Mouse (Mus musculus) embryonic facial prominence, embryonic 13.5 days (tissue): ENCODE results near the gene Tmem123. TPM values are rescaled to one million over a fixed set of nuclear protein-coding genes. Genes with fewer than 3 reads are reported as not detected.
A peak's percentile ranks its signal among the peaks of the same experiment; 100 is the strongest.

Source experiments
- ATAC-seq: fragments of 200-750 bp; cut with Nextera tagmentation; 2 replicates; pipeline ENCODE4 v1.8.0; 2017; ENCODE audit warnings: low read depth; ENCODE audit not compliant: insufficient number of reproducible peaks, insufficient read depth, low FRiP score, low TSS enrichment
- H3K27ac ChIP-seq: fragments of 300-500 bp; sonication (generic); 2 replicates; pipeline ENCODE4 v1.5.1; 2015; ENCODE audit warnings: moderate library complexity, mild to moderate bottlenecking, inconsistent platforms
- H3K27me3 ChIP-seq: fragments of 300-500 bp; sonication (generic); 2 replicates; pipeline ENCODE4 v1.6.1; 2015; ENCODE audit warnings: mild to moderate bottlenecking, inconsistent platforms
- H3K36me3 ChIP-seq: fragments of 300-500 bp; sonication (generic); 2 replicates; pipeline ENCODE4 v1.6.1; 2015; ENCODE audit warnings: mild to moderate bottlenecking, inconsistent platforms
- H3K4me1 ChIP-seq: fragments of 300-500 bp; sonication (generic); 2 replicates; pipeline ENCODE4 v1.6.1; 2015; ENCODE audit warnings: inconsistent platforms
- H3K4me2 ChIP-seq: fragments of 300-500 bp; sonication (generic); 2 replicates; pipeline ENCODE4 v1.6.1; 2015; ENCODE audit warnings: moderate library complexity, mild to moderate bottlenecking, inconsistent platforms
- H3K4me3 ChIP-seq: fragments of 300-500 bp; sonication (generic); 2 replicates; pipeline ENCODE4 v1.5.1; 2015; ENCODE audit warnings: mild to moderate bottlenecking, inconsistent platforms
- H3K9ac ChIP-seq: fragments of 300-500 bp; sonication (generic); 2 replicates; pipeline ENCODE4 v1.6.1; 2015; ENCODE audit warnings: mild to moderate bottlenecking, inconsistent platforms
- H3K9me3 ChIP-seq: fragments of 300-500 bp; sonication (generic); 2 replicates; pipeline ENCODE4 v1.6.1; 2016; ENCODE audit warnings: inconsistent platforms
- WGBS: fragments of 180-500 bp; shearing (Covaris S2); methylation state at CpG from one replicate; pipeline ENCODE4 v1.1.7; 2015; ENCODE audit warnings: mixed read lengths; 5-methylcytosine and 5-hydroxymethylcytosine counted together
- polyA plus RNA-seq: library from polyadenylated mRNA; unstranded; fragments of >200 nt; fragmentation: Nextera tagmentation; extraction: Ambion mirVana; gene quantifications from 2 replicates; pipeline ENCODE4 v1.2.1, GENCODE M21; 2015

Tmem123 gene
- polyA plus RNA-seq, 1 experiment from 2014 or later = 78.1 TPM

- Histone ChIP-seq H3K4me2 (no peak overlapping the region), H3K27ac (no peak overlapping the region), H3K36me3 (peaks cover 39% of the 10 kb centered on the region), H3K9me3 (no peaks in the 10 kb centered on the region), H3K4me1 (peaks cover 12% of the 10 kb centered on the region; the same call in 1 of the 2 replicates), H3K27me3 (no peaks in the 10 kb centered on the region), H3K9ac (no peak overlapping the region), H3K4me3 (no peak overlapping the region)
- WGBS = 93% methylated on average over 11 of the region's 11 CpGs
- ATAC-seq = no peak
Observed at GRCm38 (mm10) chr9:7790580-7791084, 26.8 kb downstream of the Tmem123 start.

DNA sequence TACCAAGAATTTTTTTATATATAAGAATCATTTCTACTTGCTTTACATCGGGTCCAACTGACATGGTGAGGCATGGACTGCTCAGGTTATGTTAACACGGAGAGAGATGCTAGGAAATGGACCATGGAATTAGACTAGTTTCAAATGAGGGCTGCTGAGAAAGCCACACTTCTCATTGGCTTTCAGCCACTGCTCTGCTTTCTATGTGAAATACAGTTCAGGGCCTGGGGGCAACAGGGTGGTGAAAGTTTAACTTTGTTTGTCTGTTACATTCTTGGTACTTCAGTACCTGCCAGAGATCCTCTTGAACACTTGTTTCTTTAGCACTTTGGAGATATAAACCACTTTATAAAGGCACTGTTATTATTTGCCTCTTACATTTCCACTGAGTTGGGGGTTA is 29.7 kb downstream of the Tmem123 start:
- Histone ChIP-seq H3K9ac (no peak overlapping the region), H3K4me2 (no peak overlapping the region), H3K4me3 (no peak overlapping the region), H3K36me3 (peaks cover 36% of the 10 kb centered on the region), H3K27ac (no peak overlapping the region), H3K4me1 (0 out of 2 replicates have a peak, but pooled peaks cover 3% of the 10 kb centered on the region), H3K27me3 (no peaks in the 10 kb centered on the region), H3K9me3 (no peaks in the 10 kb centered on the region)
- no peak for ATAC-seq
- 81% methylated on average over 2 of the region's 2 CpGs for WGBS

- no peaks in the 10 kb centered on the region for H3K27me3 ChIP-seq
- H3K4me1 ChIP-seq = no peaks in the 10 kb centered on the region
- H3K9me3 ChIP-seq = no peaks in the 10 kb centered on the region
- H3K27ac ChIP-seq = no peak overlapping the region
- H3K36me3 ChIP-seq = peaks cover 29% of the 10 kb centered on the region
- H3K4me2 ChIP-seq = no peak overlapping the region
- ATAC-seq = no peak
- H3K4me3 ChIP-seq = no peak overlapping the region
- no peak overlapping the region for H3K9ac ChIP-seq
Observed at GRCm38 (mm10) chr9:7795581-7795980, 31.7 kb downstream of the Tmem123 start.

DNA sequence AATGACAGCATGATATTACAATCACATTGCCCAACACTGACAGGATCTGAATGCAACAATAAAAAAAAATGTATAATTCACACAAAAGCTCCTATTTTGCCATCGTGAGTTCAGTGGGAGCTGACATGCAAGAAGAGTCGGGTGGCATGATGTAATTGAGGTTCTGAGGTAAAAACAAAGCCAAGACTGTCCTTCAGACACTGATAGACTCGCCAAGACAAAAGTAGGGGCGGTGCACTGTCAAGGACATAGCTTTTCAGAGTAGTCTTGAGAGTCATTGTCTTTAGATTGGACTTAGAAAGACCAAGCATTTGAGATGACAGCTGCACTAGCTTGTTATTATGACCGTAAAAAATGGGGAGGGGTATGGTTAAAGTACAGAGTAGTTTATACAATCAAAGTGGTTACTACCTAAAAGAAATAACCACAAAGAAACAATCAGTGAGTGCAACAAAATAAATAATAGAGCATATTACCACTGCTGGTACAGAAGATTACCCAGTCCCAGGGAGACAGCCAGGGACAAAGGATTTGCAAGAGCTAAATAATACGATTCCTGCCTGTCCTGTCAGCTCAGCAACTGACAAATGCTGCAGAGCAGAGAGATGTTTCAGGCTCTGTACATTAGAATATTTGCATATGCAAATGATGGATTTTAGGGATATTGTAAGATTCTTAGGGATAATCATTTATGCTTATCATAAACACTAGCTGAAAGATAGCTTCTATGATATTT is 32.5 kb downstream of the Tmem123 start:
- Histone ChIP-seq H3K4me3 (no peak overlapping the region), H3K4me1 (no peaks in the 10 kb centered on the region), H3K9ac (no peak overlapping the region), H3K9me3 (no peaks in the 10 kb centered on the region), H3K27me3 (no peaks in the 10 kb centered on the region), H3K27ac (no peak overlapping the region), H3K36me3 (peaks cover 22% of the 10 kb centered on the region), H3K4me2 (no peak overlapping the region)
- 73% methylated on average over 6 of the region's 6 CpGs for WGBS
- ATAC-seq = no peak

DNA sequence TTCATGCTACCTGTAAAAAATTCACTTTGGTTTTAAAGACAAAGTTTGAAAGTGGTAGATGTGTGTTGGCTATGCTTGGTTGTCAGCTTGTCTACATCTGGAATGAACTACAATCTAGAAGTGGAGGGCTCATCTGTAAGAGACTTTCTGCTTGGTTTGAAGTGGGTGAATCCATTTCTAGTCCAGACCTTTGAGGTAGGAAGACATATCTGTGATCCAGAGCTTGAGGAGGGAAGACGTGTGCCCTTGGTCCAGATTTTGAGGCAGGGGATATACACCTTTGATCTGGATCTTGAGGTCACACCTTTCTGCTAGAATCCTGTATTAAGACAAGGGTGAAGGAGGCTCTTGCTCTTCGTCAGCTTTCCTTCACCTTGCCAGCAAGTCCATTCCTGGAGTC is 33.7 kb downstream of the Tmem123 start:
- no peak for ATAC-seq
- Histone ChIP-seq H3K36me3 (peaks cover 12% of the 10 kb centered on the region), H3K27ac (no peak overlapping the region), H3K9me3 (no peaks in the 10 kb centered on the region), H3K9ac (no peak overlapping the region), H3K27me3 (no peaks in the 10 kb centered on the region), H3K4me2 (no peak overlapping the region), H3K4me1 (no peaks in the 10 kb centered on the region), H3K4me3 (no peak overlapping the region)
- WGBS = 89% methylated on average over 2 of the region's 2 CpGs

GRCm38 (mm10) chr9:7798555-7798954 is 34.7 kb downstream of the Tmem123 start:
- H3K27ac ChIP-seq = no peak overlapping the region
- no peak for ATAC-seq
- WGBS = 88% methylated on average over 3 of the region's 3 CpGs
- H3K36me3 ChIP-seq = peaks cover 8% of the 10 kb centered on the region
- H3K9ac ChIP-seq = no peak overlapping the region
- H3K27me3 ChIP-seq = no peaks in the 10 kb centered on the region
- no peak overlapping the region for H3K4me2 ChIP-seq
- H3K9me3 ChIP-seq = no peaks in the 10 kb centered on the region
- no peaks in the 10 kb centered on the region for H3K4me1 ChIP-seq
- no peak overlapping the region for H3K4me3 ChIP-seq

DNA sequence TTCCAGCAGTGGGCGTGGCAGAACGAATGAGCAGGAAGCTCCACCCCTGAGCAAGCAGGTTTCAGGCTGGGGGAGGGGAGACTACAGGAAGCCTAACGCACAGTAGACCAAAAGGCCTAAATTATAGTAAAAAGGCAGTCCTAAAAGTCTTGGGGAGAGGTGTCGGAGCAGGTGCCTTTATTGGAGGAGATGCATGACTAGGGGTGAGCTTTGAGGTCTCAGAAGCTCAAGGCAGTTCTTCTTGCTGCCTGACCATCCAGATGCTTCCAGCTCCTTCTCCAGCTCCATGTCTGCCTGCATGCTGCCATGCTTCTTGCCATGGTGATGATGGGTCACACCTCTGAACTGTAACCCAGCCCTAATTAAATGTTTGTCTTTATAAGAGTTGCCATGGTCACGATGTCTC is 41.3 kb downstream of the Tmem123 start:
- Histone ChIP-seq H3K4me2 (no peak overlapping the region), H3K27me3 (no peaks in the 10 kb centered on the region), H3K36me3 (no peaks in the 10 kb centered on the region), H3K4me3 (no peak overlapping the region), H3K27ac (no peak overlapping the region), H3K9ac (no peak overlapping the region), H3K4me1 (no peaks in the 10 kb centered on the region), H3K9me3 (no peaks in the 10 kb centered on the region; the same call in 1 of the 2 replicates)
- 59% methylated on average over 5 of the region's 5 CpGs for WGBS
- ATAC-seq = no peak

- peaks cover 67% of the 10 kb centered on the region for H3K36me3 ChIP-seq
- 83% methylated on average over 3 of the region's 3 CpGs for WGBS
Observed at GRCm38 (mm10) chr9:7822758-7823157, 58.9 kb downstream of the Tmem123 start.

DNA sequence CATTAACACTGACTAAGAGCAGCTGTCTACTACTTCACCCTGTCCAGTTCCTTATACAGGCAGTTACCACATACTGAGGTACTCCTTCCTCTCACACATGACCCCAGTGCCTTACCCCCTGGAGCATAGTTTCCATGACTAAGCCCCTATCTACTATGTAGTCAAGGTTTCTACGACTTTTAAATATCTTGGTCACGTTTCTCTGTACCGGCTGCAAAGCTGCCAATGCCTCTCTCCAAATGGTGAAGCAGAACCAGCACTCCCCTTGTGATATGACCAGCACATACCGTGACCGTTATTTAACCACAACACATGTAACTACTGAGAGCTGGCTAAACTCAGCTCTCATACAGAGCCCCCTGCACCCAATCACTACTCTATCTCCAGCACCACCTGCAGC is 61.1 kb downstream of the Tmem123 start:
- no peak overlapping the region for H3K9ac ChIP-seq
- ATAC-seq = no peak
- H3K27ac ChIP-seq = no peak overlapping the region
- no peaks in the 10 kb centered on the region for H3K27me3 ChIP-seq
- H3K4me3 ChIP-seq = no peak overlapping the region
- peaks cover 54% of the 10 kb centered on the region for H3K36me3 ChIP-seq
- H3K4me1 ChIP-seq = no peaks in the 10 kb centered on the region
- H3K9me3 ChIP-seq = no peaks in the 10 kb centered on the region
- H3K4me2 ChIP-seq = no peak overlapping the region
- 89% methylated on average over 5 of the region's 5 CpGs for whole genome bisulfite sequencing

More at GRCm38 (mm10) chr9:7822758-7823157, 58.9 kb downstream of the Tmem123 start:
- H3K27me3 ChIP-seq = no peaks in the 10 kb centered on the region
- H3K9ac ChIP-seq = no peak overlapping the region
- no peak overlapping the region for H3K4me2 ChIP-seq
- no peak overlapping the region for H3K4me3 ChIP-seq
- no peaks in the 10 kb centered on the region for H3K4me1 ChIP-seq
- no peak for ATAC-seq
- no peak overlapping the region for H3K27ac ChIP-seq
- no peaks in the 10 kb centered on the region for H3K9me3 ChIP-seq

GRCm38 (mm10) chr9:7828706-7829105 is 64.9 kb downstream of the Tmem123 start:
- ATAC-seq = no peak
- Histone ChIP-seq H3K36me3 (peaks cover 43% of the 10 kb centered on the region), H3K9ac (no peak overlapping the region), H3K4me2 (no peak overlapping the region), H3K4me1 (peaks cover 9% of the 10 kb centered on the region), H3K9me3 (no peaks in the 10 kb centered on the region), H3K27ac (no peak overlapping the region), H3K4me3 (no peak overlapping the region), H3K27me3 (no peaks in the 10 kb centered on the region)
- 93% methylated on average over 4 of the region's 4 CpGs for WGBS

DNA sequence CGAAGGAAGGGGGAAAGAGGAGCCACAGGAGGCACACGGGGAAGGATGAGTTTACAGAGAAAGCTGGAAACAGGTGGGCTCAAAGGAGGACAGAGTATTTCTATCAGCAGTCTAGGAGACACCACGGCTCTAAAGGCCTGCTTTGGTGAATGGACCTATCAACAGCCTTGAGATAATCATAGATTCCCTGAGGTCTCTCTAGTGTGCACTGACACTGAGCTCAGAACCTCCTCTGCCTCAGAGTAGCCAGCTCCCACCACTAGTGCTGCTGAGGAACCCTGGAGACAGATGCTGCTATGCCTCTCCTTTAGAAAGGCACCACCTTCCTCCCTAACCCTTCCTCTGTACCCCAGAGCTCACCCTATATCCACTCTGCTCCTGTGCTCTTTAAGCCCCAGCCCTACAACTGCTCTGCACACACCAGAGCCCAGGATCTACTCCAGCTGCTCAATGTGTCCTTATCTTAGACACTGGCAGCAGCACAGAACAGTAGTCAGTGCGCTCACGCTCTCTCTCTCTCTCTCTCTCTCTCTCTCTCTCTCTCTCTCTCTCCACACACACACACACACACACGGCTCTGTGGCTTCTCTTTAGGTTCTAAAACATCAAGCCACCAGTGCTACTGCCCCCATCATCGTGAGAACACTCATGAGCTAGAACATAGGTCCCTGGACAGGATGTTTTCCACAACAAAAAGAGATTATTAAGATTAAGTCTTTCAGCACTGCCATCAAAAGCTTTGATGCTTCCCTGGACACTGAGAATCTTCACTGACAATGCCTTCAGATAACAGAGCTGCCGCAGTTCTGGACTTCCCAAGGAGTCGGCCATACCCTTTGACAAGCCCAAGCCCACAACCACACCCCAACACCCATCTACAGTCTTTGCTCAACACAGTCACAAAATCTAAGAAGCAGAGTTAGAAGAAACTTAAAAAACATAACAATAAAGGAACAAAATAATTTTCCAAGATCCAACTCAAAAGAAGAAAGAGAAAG is 66.0 kb downstream of the Tmem123 start:
- Histone ChIP-seq H3K4me2 (peak overlapping the region; percentile 41; the same call in 1 of the 2 replicates), H3K4me1 (peaks cover 13% of the 10 kb centered on the region), H3K4me3 (no peak overlapping the region), H3K9ac (no peak overlapping the region), H3K27ac (no peak overlapping the region), H3K36me3 (peaks cover 48% of the 10 kb centered on the region), H3K9me3 (no peaks in the 10 kb centered on the region), H3K27me3 (no peaks in the 10 kb centered on the region)
- ATAC-seq = no peak
- 82% methylated on average over 9 of the region's 9 CpGs for WGBS
